Mouse (Mus musculus) hindbrain, embryonic 12.5 days (tissue): ENCODE results near the gene Bpifa6. TPM values are rescaled to one million over a fixed set of nuclear protein-coding genes. Genes with fewer than 3 reads are reported as not detected.
"Not testable (repeated sequence)": the region's sequence is repeated elsewhere in the genome, so short reads cannot be mapped to it uniquely, and the experiment has no call there.

Source experiments
- ATAC-seq: fragments of 200-750 bp; cut with Nextera tagmentation; 2 replicates; pipeline ENCODE4 v1.8.0; 2017; ENCODE audit warnings: moderate TSS enrichment; ENCODE audit not compliant: low FRiP score
- H3K27ac ChIP-seq: fragments of 300-500 bp; sonication (generic); 2 replicates; pipeline ENCODE4 v1.5.1; 2016; ENCODE audit warnings: mild to moderate bottlenecking
- H3K27me3 ChIP-seq: fragments of 300-500 bp; sonication (generic); 2 replicates; pipeline ENCODE4 v1.6.1; 2016; ENCODE audit warnings: mild to moderate bottlenecking
- H3K36me3 ChIP-seq: fragments of 300-500 bp; sonication (generic); 2 replicates; pipeline ENCODE4 v1.6.1; 2016; ENCODE audit warnings: mild to moderate bottlenecking
- H3K4me1 ChIP-seq: fragments of 300-500 bp; sonication (generic); 2 replicates; pipeline ENCODE4 v1.6.1; 2016
- H3K4me2 ChIP-seq: fragments of 300-500 bp; sonication (generic); replicated peaks from 2 replicates; pipeline ENCODE4 v1.6.1; 2016; ENCODE audit warnings: mild to moderate bottlenecking
- H3K4me3 ChIP-seq: fragments of 300-500 bp; sonication (generic); 2 replicates; pipeline ENCODE4 v1.5.1; 2016; ENCODE audit warnings: mild to moderate bottlenecking
- H3K9ac ChIP-seq: fragments of 300-500 bp; sonication (generic); 2 replicates; pipeline ENCODE4 v1.6.1; 2016; ENCODE audit warnings: mild to moderate bottlenecking, moderate library complexity
- H3K9me3 ChIP-seq: fragments of 300-500 bp; sonication (generic); replicated peaks from 2 replicates; pipeline ENCODE4 v1.6.1; 2016; ENCODE audit warnings: mild to moderate bottlenecking
- WGBS: fragments of 180-500 bp; shearing (Covaris S2); methylation state at CpG from one replicate; pipeline ENCODE4 v1.1.7; 2016; 5-methylcytosine and 5-hydroxymethylcytosine counted together
- polyA plus RNA-seq: library from polyadenylated mRNA; unstranded; fragments of >200 nt; fragmentation: Nextera tagmentation; extraction: Ambion mirVana; gene quantifications from 2 replicates; pipeline ENCODE4 v1.2.1, GENCODE M21; 2016

The Bpifa6 gene
- polyA plus RNA-seq, 1 experiment from 2014 or later, result not detected

- Histone ChIP-seq H3K27me3 (no peaks in the 10 kb centered on the region; the same call in 1 of the 2 replicates), H3K36me3 (no peaks in the 10 kb centered on the region), H3K9ac (no peak overlapping the region), H3K4me2 (no peak overlapping the region), H3K4me3 (no peak overlapping the region), H3K27ac (no peak overlapping the region), H3K4me1 (no peaks in the 10 kb centered on the region), H3K9me3 (no peaks in the 10 kb centered on the region)
- 9% methylated on average over 7 of the region's 7 CpGs for WGBS
- peak; percentile 63; the same call in 1 of the 2 replicates for ATAC-seq
Observed at GRCm38 (mm10) chr2:153995770-153996169, 21.0 kb downstream of the Bpifa6 start.

- H3K36me3 ChIP-seq, result no peaks in the 10 kb centered on the region
- H3K4me1 ChIP-seq, result 0 out of 2 replicates have a peak, but pooled peaks cover 4% of the 10 kb centered on the region
- 90% methylated on average over 3 of the region's 3 CpGs for WGBS
- H3K9me3 ChIP-seq, result no peaks in the 10 kb centered on the region
- no peak for ATAC-seq
- H3K27me3 ChIP-seq, result no peaks in the 10 kb centered on the region; the same call in 1 of the 2 replicates
- no peak overlapping the region for H3K4me2 ChIP-seq
- no peak overlapping the region for H3K27ac ChIP-seq
- no peak overlapping the region for H3K4me3 ChIP-seq
- H3K9ac ChIP-seq, result no peak overlapping the region
Observed at GRCm38 (mm10) chr2:154000501-154000900, 25.8 kb downstream of the Bpifa6 start.

- H3K4me2 ChIP-seq, result no peak overlapping the region
- H3K27ac ChIP-seq, result no peak overlapping the region
- no peaks in the 10 kb centered on the region for H3K9me3 ChIP-seq
- no peaks in the 10 kb centered on the region; the same call in 1 of the 2 replicates for H3K27me3 ChIP-seq
- no peak overlapping the region for H3K4me3 ChIP-seq
- H3K36me3 ChIP-seq, result no peaks in the 10 kb centered on the region
- ATAC-seq, result no peak
- H3K4me1 ChIP-seq, result 0 out of 2 replicates have a peak, but pooled peaks cover 4% of the 10 kb centered on the region
- H3K9ac ChIP-seq, result no peak overlapping the region
Observed at GRCm38 (mm10) chr2:154001056-154001455, 26.3 kb downstream of the Bpifa6 start.

- WGBS, result 13% methylated on average over 1 of the region's 1 CpGs
- Histone ChIP-seq H3K27me3 (no peaks in the 10 kb centered on the region), H3K9ac (no peak overlapping the region), H3K4me2 (no peak overlapping the region), H3K4me3 (no peak overlapping the region), H3K4me1 (0 out of 2 replicates have a peak, but pooled peaks cover 4% of the 10 kb centered on the region), H3K36me3 (no peaks in the 10 kb centered on the region), H3K27ac (no peak overlapping the region), H3K9me3 (no peaks in the 10 kb centered on the region)
- ATAC-seq, result no peak
Observed at GRCm38 (mm10) chr2:154004456-154004855, 29.7 kb downstream of the Bpifa6 start.

GRCm38 (mm10) chr2:154005094-154005493, 30.3 kb downstream of the Bpifa6 start:
- 86% methylated on average over 1 of the region's 1 CpGs for WGBS
- 0 out of 2 replicates have a peak, but pooled peaks cover 4% of the 10 kb centered on the region for H3K4me1 ChIP-seq
- ATAC-seq, result no peak

GRCm38 (mm10) chr2:154005734-154006133, 31.0 kb downstream of the Bpifa6 start:
- Histone ChIP-seq H3K4me2 (no peak overlapping the region), H3K36me3 (no peaks in the 10 kb centered on the region), H3K4me3 (no peak overlapping the region), H3K9me3 (no peaks in the 10 kb centered on the region), H3K27me3 (no peaks in the 10 kb centered on the region), H3K4me1 (0 out of 2 replicates have a peak, but pooled peaks cover 4% of the 10 kb centered on the region), H3K27ac (no peak overlapping the region), H3K9ac (no peak overlapping the region)
- 82% methylated on average over 4 of the region's 4 CpGs for WGBS
- no peak for ATAC-seq

More at GRCm38 (mm10) chr2:154005094-154005493, 30.3 kb downstream of the Bpifa6 start:
- Histone ChIP-seq H3K9ac (no peak overlapping the region), H3K9me3 (no peaks in the 10 kb centered on the region), H3K4me3 (no peak overlapping the region), H3K27ac (no peak overlapping the region), H3K27me3 (no peaks in the 10 kb centered on the region), H3K36me3 (no peaks in the 10 kb centered on the region), H3K4me2 (no peak overlapping the region)

GRCm38 (mm10) chr2:154006331-154006730, 31.6 kb downstream of the Bpifa6 start:
- Histone ChIP-seq H3K27me3 (no peaks in the 10 kb centered on the region), H3K9ac (no peak overlapping the region), H3K36me3 (no peaks in the 10 kb centered on the region), H3K4me1 (0 out of 2 replicates have a peak, but pooled peaks cover 4% of the 10 kb centered on the region), H3K27ac (no peak overlapping the region), H3K4me2 (no peak overlapping the region), H3K4me3 (no peak overlapping the region), H3K9me3 (no peaks in the 10 kb centered on the region)
- ATAC-seq, result no peak
- WGBS, result 88% methylated on average over 2 of the region's 2 CpGs

- Histone ChIP-seq H3K4me1 (0 out of 2 replicates have a peak, but pooled peaks cover 4% of the 10 kb centered on the region), H3K4me3 (no peak overlapping the region), H3K36me3 (no peaks in the 10 kb centered on the region), H3K4me2 (no peak overlapping the region), H3K27ac (no peak overlapping the region), H3K27me3 (no peaks in the 10 kb centered on the region), H3K9me3 (no peaks in the 10 kb centered on the region), H3K9ac (no peak overlapping the region)
- no peak for ATAC-seq
- 92% methylated on average over 1 of the region's 1 CpGs for WGBS
Observed at GRCm38 (mm10) chr2:154007381-154007780, 32.6 kb downstream of the Bpifa6 start.

- Histone ChIP-seq H3K36me3 (no peaks in the 10 kb centered on the region), H3K4me3 (no peak within 1 kb of the TSS), H3K27ac (no peak within 1 kb of the TSS), H3K4me1 (0 out of 2 replicates have a peak, but pooled peaks cover 4% of the 10 kb centered on the region), H3K27me3 (no peaks in the 10 kb centered on the region), H3K9me3 (no peaks in the 10 kb centered on the region), H3K9ac (no peak within 1 kb of the TSS), H3K4me2 (no peak within 1 kb of the TSS)
- no peak for ATAC-seq
- WGBS, result 82% methylated on average over 3 of the region's 3 CpGs
Observed at GRCm38 (mm10) chr2:154007965-154008364, 33.2 kb downstream of the Bpifa6 start, which contains the start of gene Bpifa2. Gene Bpifa2, plus strand, starts transcription at chr2:154008265.

- H3K4me2 ChIP-seq, result no peak overlapping the region
- WGBS, result 94% methylated on average over 1 of the region's 1 CpGs
- ATAC-seq, result no peak
- H3K36me3 ChIP-seq, result no peaks in the 10 kb centered on the region
- H3K9me3 ChIP-seq, result no peaks in the 10 kb centered on the region
- H3K9ac ChIP-seq, result no peak overlapping the region
- H3K4me3 ChIP-seq, result no peak overlapping the region
- H3K4me1 ChIP-seq, result no peaks in the 10 kb centered on the region
- no peaks in the 10 kb centered on the region for H3K27me3 ChIP-seq
- H3K27ac ChIP-seq, result no peak overlapping the region
Observed at GRCm38 (mm10) chr2:154017990-154018389, 43.2 kb downstream of the Bpifa6 start.

GRCm38 (mm10) chr2:154024676-154025075, 49.9 kb downstream of the Bpifa6 start:
- H3K4me2 ChIP-seq, H3K27me3 ChIP-seq, H3K4me3 ChIP-seq, H3K4me1 ChIP-seq, H3K9ac ChIP-seq, H3K9me3 ChIP-seq, ATAC-seq, H3K36me3 ChIP-seq, H3K27ac ChIP-seq: not testable (repeated sequence)
- WGBS, result 88% methylated on average over 4 of the region's 4 CpGs

- H3K27me3 ChIP-seq, result no peaks in the 10 kb centered on the region
- H3K9ac ChIP-seq, result no peak overlapping the region
- ATAC-seq, result no peak
- H3K36me3 ChIP-seq, result no peaks in the 10 kb centered on the region
- 56% methylated on average over 2 of the region's 2 CpGs for WGBS
- H3K27ac ChIP-seq, result no peak overlapping the region
- no peak overlapping the region for H3K4me3 ChIP-seq
- no peaks in the 10 kb centered on the region for H3K9me3 ChIP-seq
- no peak overlapping the region for H3K4me2 ChIP-seq
- H3K4me1 ChIP-seq, result no peaks in the 10 kb centered on the region
Observed at GRCm38 (mm10) chr2:154038932-154039331, 64.2 kb downstream of the Bpifa6 start.

GRCm38 (mm10) chr2:154044743-154045142, 70.0 kb downstream of the Bpifa6 start:
- Histone ChIP-seq H3K4me3 (no peak overlapping the region), H3K4me2 (no peak overlapping the region), H3K9ac (no peak overlapping the region), H3K36me3 (no peaks in the 10 kb centered on the region), H3K27me3 (no peaks in the 10 kb centered on the region), H3K9me3 (no peaks in the 10 kb centered on the region), H3K27ac (no peak overlapping the region), H3K4me1 (no peaks in the 10 kb centered on the region)
- 90% methylated on average over 3 of the region's 3 CpGs for WGBS
- ATAC-seq, result no peak
